Mouse (Mus musculus) bone marrow macrophage, adult 2 months (primary cell): ENCODE data around the gene Cela3a.

Experiments used
- CTCF ChIP-seq: IDR thresholded peaks from 2 replicates; pipeline ENCODE4 v1.5.1; 2012; ENCODE audit warnings: low read depth, mild to moderate bottlenecking, low read length, moderate library complexity
- POLR2A ChIP-seq: IDR thresholded peaks from 2 replicates; pipeline ENCODE4 v1.6.1; 2012; ENCODE audit warnings: mild to moderate bottlenecking, low read depth, low read length, borderline replicate concordance

DNA sequence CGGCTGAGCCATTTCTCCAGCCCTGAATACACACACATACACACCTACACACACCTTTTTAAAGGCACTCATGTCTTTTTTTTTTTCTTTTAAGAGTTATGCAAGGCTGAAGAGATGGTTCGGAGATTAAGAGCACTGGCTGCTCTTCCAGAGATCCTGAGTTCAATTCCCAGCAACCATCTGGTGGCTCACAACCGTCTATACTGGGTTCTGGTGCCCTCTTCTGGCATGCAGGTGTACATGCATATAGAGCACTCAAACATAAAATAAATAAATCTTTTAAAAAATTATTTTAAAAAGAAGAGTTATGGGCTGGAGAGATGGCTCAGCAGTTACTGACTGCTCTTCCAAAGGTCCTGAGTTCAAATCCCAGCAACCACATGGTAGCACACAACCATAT, 18.3 kb downstream of the Cela3a start:
- no peak; the same call in 1 of the 2 replicates for TF ChIP-seq CTCF
- TF ChIP-seq POLR2A: no peak
